Mouse (Mus musculus): Measurements from ENCODE around the gene Tapt1. TPM values are rescaled to one million over a fixed set of nuclear protein-coding genes. Genes with fewer than 3 reads are reported as not detected.

Tapt1 gene
- polyA plus RNA-seq, 1 experiment from 2014 or later = 32.3 TPM

- no peak for ATAC-seq (ENCODE audit: insufficient read depth)
- H3K9me3 ChIP-seq (replicated peaks) = no peaks in the 10 kb centered on the region
- no peaks in the 10 kb centered on the region for H3K36me3 ChIP-seq (replicated peaks)
- WGBS (ENCODE audit: insufficient replicate concordance) = 82% methylated on average over 3 of the region's 3 CpGs
- no peak overlapping the region for H3K27ac ChIP-seq (replicated peaks)
- H3K9ac ChIP-seq = no peak overlapping the region
- H3K4me3 ChIP-seq (replicated peaks) = no peak overlapping the region
- no peaks in the 10 kb centered on the region for H3K27me3 ChIP-seq
- H3K4me1 ChIP-seq (replicated peaks) = peaks cover 15% of the 10 kb centered on the region
- no peak overlapping the region for H3K4me2 ChIP-seq
Measured at GRCm38 (mm10) chr5:44233933-44234332, 7.5 kb upstream of the Tapt1 start.

- Histone ChIP-seq H3K4me1 (replicated peaks) (peaks cover 36% of the 10 kb centered on the region), H3K36me3 (replicated peaks) (no peaks in the 10 kb centered on the region), H3K27ac (replicated peaks) (no peak overlapping the region), H3K9ac (no peak overlapping the region), H3K9me3 (replicated peaks) (no peaks in the 10 kb centered on the region), H3K4me2 (peak overlapping the region; percentile 83; the same call in 1 of the 2 replicates), H3K4me3 (replicated peaks) (no peak overlapping the region), H3K27me3 (no peaks in the 10 kb centered on the region)
- ATAC-seq (ENCODE audit: insufficient read depth) = no peak
- WGBS (ENCODE audit: insufficient replicate concordance) = 65% methylated on average over 4 of the region's 4 CpGs
Measured at GRCm38 (mm10) chr5:44228756-44229155, 2.3 kb upstream of the Tapt1 start.

DNA sequence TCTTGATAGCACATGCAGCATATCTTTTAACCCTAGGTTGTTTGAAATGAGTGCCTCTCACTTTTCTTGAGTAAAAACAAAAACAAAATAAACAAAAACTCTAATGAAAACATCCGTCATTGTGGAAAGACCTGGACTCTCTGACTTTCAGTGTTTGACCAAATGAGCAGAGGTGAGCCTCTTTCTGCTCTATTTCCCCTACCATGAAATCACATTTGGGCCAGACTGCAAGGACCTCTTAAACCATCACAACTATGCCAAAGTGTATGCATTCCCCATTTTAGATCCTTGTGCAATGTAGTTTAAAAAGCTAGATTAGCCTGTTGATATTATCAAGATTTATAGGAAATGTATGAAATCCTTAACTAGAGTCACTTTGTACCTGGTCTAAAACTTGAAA lies 1.9 kb upstream of the Tapt1 start:
- Histone ChIP-seq H3K27me3 (no peaks in the 10 kb centered on the region), H3K9me3 (replicated peaks) (no peaks in the 10 kb centered on the region), H3K9ac (0 out of 2 replicates have a peak overlapping the region, but pooled peaks have one; percentile 8), H3K27ac (replicated peaks) (no peak overlapping the region), H3K4me2 (peak overlapping the region; percentile 83; the same call in 1 of the 2 replicates), H3K4me3 (replicated peaks) (no peak overlapping the region), H3K4me1 (replicated peaks) (peaks cover 40% of the 10 kb centered on the region), H3K36me3 (replicated peaks) (no peaks in the 10 kb centered on the region)
- ATAC-seq (ENCODE audit: insufficient read depth) = no peak
- 53% methylated on average over 1 of the region's 1 CpGs for WGBS (ENCODE audit: insufficient replicate concordance)

DNA sequence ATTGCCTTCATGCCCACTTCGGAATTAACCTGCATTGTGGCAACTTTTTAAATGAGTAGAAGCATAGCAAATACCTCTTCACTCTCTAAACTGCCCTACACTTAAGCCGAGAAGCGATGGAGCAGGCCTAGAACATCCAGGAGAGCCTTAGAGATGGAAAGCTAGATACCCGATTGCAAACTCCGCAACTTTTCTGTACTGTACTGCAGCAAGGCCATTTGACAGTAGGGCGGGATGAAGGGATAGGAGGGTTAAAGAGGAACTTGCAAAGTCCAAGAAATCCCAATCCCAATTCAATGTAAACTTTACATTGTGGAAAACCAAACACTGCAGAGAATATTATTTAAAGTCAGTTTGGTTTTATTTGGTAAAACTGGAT lies 1.0 kb upstream of the Tapt1 start:
- Histone ChIP-seq H3K4me2 (peak overlapping the region; percentile 83), H3K4me3 (replicated peaks) (peak overlapping the region; percentile 95), H3K9me3 (replicated peaks) (no peaks in the 10 kb centered on the region), H3K4me1 (replicated peaks) (peaks cover 48% of the 10 kb centered on the region), H3K27me3 (no peaks in the 10 kb centered on the region), H3K27ac (replicated peaks) (peak overlapping the region; percentile 87), H3K36me3 (replicated peaks) (peaks cover 4% of the 10 kb centered on the region), H3K9ac (peak overlapping the region; percentile 94)
- no peak for ATAC-seq (ENCODE audit: insufficient read depth)
- WGBS (ENCODE audit: insufficient replicate concordance) = 5% methylated on average over 6 of the region's 6 CpGs

DNA sequence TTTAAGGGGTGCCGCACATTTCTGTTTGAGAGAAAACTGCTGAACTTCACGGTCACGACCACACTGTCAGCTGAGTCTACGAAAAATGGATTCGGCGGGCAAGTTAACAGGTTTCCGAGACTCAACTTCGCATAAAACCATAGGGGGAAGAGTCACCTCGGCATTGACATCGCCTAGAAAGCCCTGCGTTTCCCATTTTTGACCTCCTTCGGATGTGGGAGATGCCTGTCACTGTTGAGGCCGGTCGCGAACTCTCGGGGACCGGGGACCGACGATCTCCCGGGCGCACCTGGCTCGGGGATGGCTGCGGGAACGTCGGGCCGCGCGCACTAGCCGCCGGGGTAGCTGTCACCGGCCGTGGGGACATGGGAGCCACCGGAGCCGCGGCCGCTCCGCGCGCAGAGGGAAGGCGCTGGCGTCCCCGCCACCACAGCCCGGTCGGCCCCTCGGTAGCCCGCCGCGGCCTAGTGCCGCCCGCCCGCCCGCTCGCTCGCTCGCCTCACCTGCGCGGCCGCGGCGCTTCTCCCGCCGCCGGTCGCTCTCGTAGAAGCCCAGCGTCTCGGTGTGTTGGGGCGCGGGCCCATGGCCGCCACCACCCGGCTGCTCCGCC lies 410 bp downstream of the Tapt1 start:
- Histone ChIP-seq H3K27me3 (no peaks in the 10 kb centered on the region), H3K27ac (replicated peaks) (peak overlapping the region; percentile 87), H3K4me2 (peak overlapping the region; percentile 83), H3K9ac (peak overlapping the region; percentile 94), H3K36me3 (replicated peaks) (peaks cover 4% of the 10 kb centered on the region), H3K4me1 (replicated peaks) (peaks cover 57% of the 10 kb centered on the region), H3K9me3 (replicated peaks) (no peaks in the 10 kb centered on the region), H3K4me3 (replicated peaks) (peak overlapping the region; percentile 95)
- 0% methylated on average over 67 of the region's 72 CpGs for WGBS (ENCODE audit: insufficient replicate concordance)
- ATAC-seq (ENCODE audit: insufficient read depth) = peak; percentile 63

- 40% methylated on average over 4 of the region's 4 CpGs for WGBS (ENCODE audit: insufficient replicate concordance)
- Histone ChIP-seq H3K27ac (replicated peaks) (peak overlapping the region; percentile 87), H3K27me3 (no peaks in the 10 kb centered on the region), H3K9ac (peak overlapping the region; percentile 94), H3K36me3 (replicated peaks) (peaks cover 6% of the 10 kb centered on the region), H3K4me2 (peak overlapping the region; percentile 83), H3K9me3 (replicated peaks) (no peaks in the 10 kb centered on the region), H3K4me1 (replicated peaks) (peaks cover 62% of the 10 kb centered on the region), H3K4me3 (replicated peaks) (peak overlapping the region; percentile 95)
- ATAC-seq (ENCODE audit: insufficient read depth) = no peak
Measured at GRCm38 (mm10) chr5:44224916-44225600, 1.4 kb downstream of the Tapt1 start.

DNA sequence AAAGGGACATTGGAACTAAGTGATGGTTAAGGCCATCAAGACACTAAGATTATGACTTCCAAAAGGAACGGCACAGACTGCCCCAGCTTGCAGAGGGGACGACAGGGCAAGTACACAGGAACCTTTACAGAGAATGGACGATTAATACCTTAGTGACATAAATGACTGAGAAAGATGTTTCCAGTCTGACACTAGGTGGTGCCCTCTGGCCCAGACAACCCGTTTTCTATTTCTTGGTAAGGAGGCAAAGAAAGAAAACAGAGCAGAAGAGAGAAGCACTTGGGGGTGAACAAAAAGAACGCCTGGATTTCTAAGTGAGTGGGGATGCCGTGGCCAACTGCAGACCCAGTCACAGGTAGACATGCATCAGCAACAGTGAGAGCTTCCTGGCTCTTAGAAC lies 2.2 kb downstream of the Tapt1 start:
- Histone ChIP-seq H3K36me3 (replicated peaks) (peaks cover 14% of the 10 kb centered on the region), H3K27me3 (no peaks in the 10 kb centered on the region), H3K4me3 (replicated peaks) (peak overlapping the region; percentile 95), H3K4me2 (peak overlapping the region; percentile 83), H3K9me3 (replicated peaks) (no peaks in the 10 kb centered on the region), H3K4me1 (replicated peaks) (peaks cover 68% of the 10 kb centered on the region), H3K9ac (peak overlapping the region; percentile 94), H3K27ac (replicated peaks) (peak overlapping the region; percentile 87)
- no peak for ATAC-seq (ENCODE audit: insufficient read depth)
- 10% methylated on average over 6 of the region's 6 CpGs for WGBS (ENCODE audit: insufficient replicate concordance)

GRCm38 (mm10) chr5:44223341-44223881 lies 3.0 kb downstream of the Tapt1 start:
- Histone ChIP-seq H3K4me2 (peak overlapping the region; percentile 83), H3K9ac (peak overlapping the region; percentile 13; the same call in 1 of the 2 replicates)

GRCm38 (mm10) chr5:44220430-44220829 lies 6.0 kb downstream of the Tapt1 start:
- WGBS (ENCODE audit: insufficient replicate concordance) = 46% methylated on average over 7 of the region's 7 CpGs
- H3K9me3 ChIP-seq (replicated peaks) = no peaks in the 10 kb centered on the region
- no peak overlapping the region for H3K9ac ChIP-seq
- ATAC-seq (ENCODE audit: insufficient read depth) = no peak
- no peak overlapping the region for H3K4me3 ChIP-seq (replicated peaks)
- no peak overlapping the region for H3K4me2 ChIP-seq
- H3K4me1 ChIP-seq (replicated peaks) = peaks cover 78% of the 10 kb centered on the region
- H3K36me3 ChIP-seq (replicated peaks) = peaks cover 48% of the 10 kb centered on the region
- H3K27me3 ChIP-seq = no peaks in the 10 kb centered on the region
- H3K27ac ChIP-seq (replicated peaks) = no peak overlapping the region

More at GRCm38 (mm10) chr5:44223341-44223881, 3.0 kb downstream of the Tapt1 start:
- H3K36me3 ChIP-seq (replicated peaks) = peaks cover 21% of the 10 kb centered on the region
- H3K27ac ChIP-seq (replicated peaks) = peak overlapping the region; percentile 87
- peak overlapping the region; percentile 41 for H3K4me3 ChIP-seq (replicated peaks)
- peak; percentile 29 for ATAC-seq (ENCODE audit: insufficient read depth)
- no peaks in the 10 kb centered on the region for H3K9me3 ChIP-seq (replicated peaks)
- H3K27me3 ChIP-seq = no peaks in the 10 kb centered on the region
- 20% methylated on average over 16 of the region's 16 CpGs for WGBS (ENCODE audit: insufficient replicate concordance)
- peaks cover 69% of the 10 kb centered on the region for H3K4me1 ChIP-seq (replicated peaks)

DNA sequence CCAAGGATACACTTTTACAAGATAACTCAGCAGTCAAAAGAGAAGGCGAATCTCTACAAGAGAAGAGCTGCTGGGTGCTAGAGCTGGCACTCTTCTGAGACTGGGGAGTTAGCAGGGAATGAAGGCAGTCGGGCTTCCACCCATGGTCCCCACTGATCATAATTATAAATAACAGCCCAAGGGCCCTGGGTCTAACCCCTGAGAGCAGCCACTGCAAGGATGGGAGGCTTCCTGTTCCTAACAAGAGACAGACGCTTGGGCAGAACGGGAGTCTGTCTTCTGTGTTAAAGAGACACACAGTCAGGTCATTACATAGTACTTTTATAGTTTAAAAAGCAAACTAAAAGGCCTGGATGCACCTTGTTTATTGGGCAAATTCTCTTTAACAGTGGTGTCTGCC lies 6.6 kb downstream of the Tapt1 start:
- ATAC-seq (ENCODE audit: insufficient read depth) = no peak
- WGBS (ENCODE audit: insufficient replicate concordance) = 56% methylated on average over 4 of the region's 4 CpGs
- no peaks in the 10 kb centered on the region for H3K9me3 ChIP-seq (replicated peaks)
- H3K27ac ChIP-seq (replicated peaks) = no peak overlapping the region
- peaks cover 53% of the 10 kb centered on the region for H3K36me3 ChIP-seq (replicated peaks)
- H3K4me2 ChIP-seq = no peak overlapping the region
- H3K9ac ChIP-seq = no peak overlapping the region
- H3K4me1 ChIP-seq (replicated peaks) = peaks cover 78% of the 10 kb centered on the region
- no peaks in the 10 kb centered on the region for H3K27me3 ChIP-seq
- H3K4me3 ChIP-seq (replicated peaks) = no peak overlapping the region

GRCm38 (mm10) chr5:44218483-44218882 lies 7.9 kb downstream of the Tapt1 start:
- WGBS (ENCODE audit: insufficient replicate concordance) = 62% methylated on average over 4 of the region's 4 CpGs
- Histone ChIP-seq H3K4me3 (replicated peaks) (no peak overlapping the region), H3K4me1 (replicated peaks) (peaks cover 74% of the 10 kb centered on the region), H3K36me3 (replicated peaks) (peaks cover 62% of the 10 kb centered on the region), H3K4me2 (no peak overlapping the region), H3K9me3 (replicated peaks) (no peaks in the 10 kb centered on the region), H3K9ac (no peak overlapping the region), H3K27ac (replicated peaks) (no peak overlapping the region), H3K27me3 (no peaks in the 10 kb centered on the region)
- no peak for ATAC-seq (ENCODE audit: insufficient read depth)

Measured in liver, embryonic 15.5 days (tissue).